In the genomic region with DNA sequence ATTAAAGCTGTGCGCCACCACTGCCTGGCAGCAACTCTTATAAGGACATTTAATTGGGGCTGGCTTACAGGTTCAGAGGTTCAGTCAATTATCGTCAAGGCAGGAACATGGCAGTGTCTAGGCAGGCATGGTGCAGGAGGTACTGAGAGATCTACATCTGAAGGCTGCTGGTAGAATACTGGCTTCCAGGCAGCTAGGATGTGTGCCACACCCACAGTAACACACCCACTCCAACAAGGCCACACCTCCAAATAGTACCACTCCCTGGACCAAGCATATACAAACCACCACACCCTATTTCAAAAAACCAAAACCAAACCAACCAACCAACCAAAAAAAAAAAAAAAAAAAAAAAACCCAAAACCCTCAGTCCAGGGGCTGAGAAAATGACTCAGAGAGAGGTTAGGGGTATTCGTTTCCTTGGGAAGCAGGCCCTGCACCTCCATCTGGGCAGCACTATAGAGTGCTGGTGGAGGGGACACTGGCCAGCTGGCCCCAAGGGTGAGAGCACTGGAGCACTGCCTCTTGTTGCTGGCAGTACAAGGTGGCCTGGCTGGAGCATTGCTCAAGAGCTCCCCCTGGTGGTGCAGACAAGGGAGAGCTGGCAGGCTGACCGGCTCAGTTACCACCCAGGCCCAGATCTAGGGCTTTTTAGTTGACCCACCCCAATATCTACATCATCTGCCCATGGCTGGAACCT, we compare ENCODE assay signal across 8 mouse cellular contexts. TPM values are rescaled to one million over a fixed set of nuclear protein-coding genes. Genes with fewer than 3 reads are reported as not detected.
A peak's percentile ranks its signal among the peaks of the same experiment; 100 is the strongest.
DNase-seq lines count a peak whose midpoint lies in the region; ATAC-seq and TF ChIP-seq lines count a peak whose summit lies in the region.

No protein-coding gene starts in this region.

- H3K9me3 ChIP-seq in forebrain, embryonic 15.5 days: no peaks in the 10 kb centered on the region
- H3K9me3 ChIP-seq in lung, embryonic 14.5 days (ENCODE audit: low read depth, low read length): no peaks in the 10 kb centered on the region

- 48% methylated on average over 4 of the region's 4 CpGs for WGBS in forebrain, embryonic 15.5 days
- WGBS in lung, embryonic 14.5 days: 49% methylated on average over 4 of the region's 4 CpGs

- no peaks in the 10 kb centered on the region for H3K4me1 ChIP-seq in forebrain, embryonic 15.5 days
- H3K4me1 ChIP-seq in lung, embryonic 14.5 days (ENCODE audit: insufficient read depth): no peaks in the 10 kb centered on the region

- TF ChIP-seq CTCF in lung, embryonic 14.5 days (IDR thresholded peaks at IDR 0.05; ENCODE audit: low read depth): peak; percentile 94

- no peak overlapping the region for H3K27ac ChIP-seq in forebrain, embryonic 15.5 days (replicated peaks)
- H3K27ac ChIP-seq in lung, embryonic 14.5 days (ENCODE audit: low read depth): no peak overlapping the region

- H3K27me3 ChIP-seq in forebrain, embryonic 15.5 days: no peaks in the 10 kb centered on the region
- H3K27me3 ChIP-seq in lung, embryonic 14.5 days (ENCODE audit: insufficient read depth, low read length): no peaks in the 10 kb centered on the region

- H3K4me3 ChIP-seq in forebrain, embryonic 15.5 days: no peak overlapping the region
- no peak overlapping the region for H3K4me3 ChIP-seq in lung, embryonic 14.5 days (ENCODE audit: low read depth, low read length)

- H3K36me3 ChIP-seq in forebrain, embryonic 15.5 days: no peaks in the 10 kb centered on the region
- H3K36me3 ChIP-seq in lung, embryonic 14.5 days (ENCODE audit: insufficient read depth): no peaks in the 10 kb centered on the region

- H3K4me2 ChIP-seq in forebrain, embryonic 15.5 days (replicated peaks): no peak overlapping the region
- no peak overlapping the region for H3K4me2 ChIP-seq in lung, embryonic 14.5 days

- DNase-seq in Muller cell, postnatal 12 days (ENCODE audit: inconsistent ontology term): peak; percentile 64
- DNase-seq in cerebellum, adult 11 months: peak; percentile 42
- peak; percentile 9 for DNase-seq in heart, postnatal 25 days (ENCODE audit: low spot score)
- peak; percentile 74 to 79 for DNase-seq in kidney, postnatal 4 days
- DNase-seq in lung, embryonic 14.5 days: peak; percentile 86
- peak; percentile 47 for DNase-seq in ovary, postnatal 14 days (ENCODE audit: low spot score)
- peak; percentile 27 to 35 for DNase-seq in thymus, postnatal 36 days

- peak; percentile 61; the same call in 1 of the 2 replicates for ATAC-seq in forebrain, embryonic 15.5 days (replicated peaks)
- peak; percentile 84 for ATAC-seq in lung, embryonic 14.5 days (ENCODE audit: insufficient read depth)

- H3K9ac ChIP-seq in forebrain, embryonic 15.5 days (replicated peaks): no peak overlapping the region
- no peak overlapping the region for H3K9ac ChIP-seq in lung, embryonic 14.5 days

- intact Hi-C loops in heart, postnatal 25 days (cut with DNase I): no loop called here

RNA-seq across cellular contexts. Expression of gene Ccz1, which starts 39.6 kb away (rescaled TPM):
- 90.9 and 94.3 TPM in 2 replicates for polyA plus RNA-seq in forebrain, embryonic 15.5 days (2015; fragmentation: Nextera tagmentation; extraction: Ambion mirVana)
- total RNA-seq in heart, postnatal 25 days (2021): 10 to 100 TPM; 25.0 to 26.0 TPM
- polyA plus RNA-seq in lung, embryonic 14.5 days (2014; fragmentation: Nextera tagmentation; extraction: Ambion mirVana): 79.4 and 87.2 TPM in 2 replicates

RNA-seq across cellular contexts. Expression of gene Rsph10b, which starts 42.2 kb away (rescaled TPM):
- polyA plus RNA-seq in forebrain, embryonic 15.5 days (2015; fragmentation: Nextera tagmentation; extraction: Ambion mirVana): 1.9 and 2.1 TPM in 2 replicates
- under 1 TPM; 0.10 to 0.39 TPM for total RNA-seq in heart, postnatal 25 days (2021)
- 0.22 and 0.33 TPM in 2 replicates for polyA plus RNA-seq in lung, embryonic 14.5 days (2014; fragmentation: Nextera tagmentation; extraction: Ambion mirVana)

RNA-seq across cellular contexts. Expression of gene Gm42421, which starts 47.1 kb away (rescaled TPM):
- 1.5 and 2.2 TPM in 2 replicates for polyA plus RNA-seq in forebrain, embryonic 15.5 days (2015; fragmentation: Nextera tagmentation; extraction: Ambion mirVana)
- not detected for total RNA-seq in heart, postnatal 25 days (2021)
- polyA plus RNA-seq in lung, embryonic 14.5 days (2014; fragmentation: Nextera tagmentation; extraction: Ambion mirVana): 0.79 TPM in 1 of 2 replicates, not detected in the other

RNA-seq across cellular contexts. Expression of gene Ocm, which starts 51.4 kb away (rescaled TPM):
- not detected in 2 replicates for polyA plus RNA-seq in forebrain, embryonic 15.5 days (2015; fragmentation: Nextera tagmentation; extraction: Ambion mirVana)
- total RNA-seq in heart, postnatal 25 days (2021): not detected
- polyA plus RNA-seq in lung, embryonic 14.5 days (2014; fragmentation: Nextera tagmentation; extraction: Ambion mirVana): not detected in 2 replicates

Comparison
In these comparisons a context has a peak if more than half of its experiments do, and no peak if none do; other contexts are left out.
1. DNase-seq: peak in every context shown above with its lines; median percentile 86 in lung, embryonic 14.5 days; 76 in kidney, postnatal 4 days; 64 in Muller cell, postnatal 12 days; 47 in ovary, postnatal 14 days; 42 in cerebellum, adult 11 months; 31 in thymus, postnatal 36 days; 9 in heart, postnatal 25 days.